Mouse (Mus musculus) liver, embryonic 14.5 days (tissue): ENCODE measurements around the gene Prss48.

Experiments used
- CTCF ChIP-seq: IDR thresholded peaks from 2 replicates; pipeline ENCODE4 v1.5.1; 2016; ENCODE audit warnings: antibody characterized with exemption, low read depth, control low read depth
- EP300 ChIP-seq: IDR thresholded peaks from 2 replicates; pipeline ENCODE4 v1.6.1; 2016; ENCODE audit warnings: antibody characterized with exemption, low read depth

DNA sequence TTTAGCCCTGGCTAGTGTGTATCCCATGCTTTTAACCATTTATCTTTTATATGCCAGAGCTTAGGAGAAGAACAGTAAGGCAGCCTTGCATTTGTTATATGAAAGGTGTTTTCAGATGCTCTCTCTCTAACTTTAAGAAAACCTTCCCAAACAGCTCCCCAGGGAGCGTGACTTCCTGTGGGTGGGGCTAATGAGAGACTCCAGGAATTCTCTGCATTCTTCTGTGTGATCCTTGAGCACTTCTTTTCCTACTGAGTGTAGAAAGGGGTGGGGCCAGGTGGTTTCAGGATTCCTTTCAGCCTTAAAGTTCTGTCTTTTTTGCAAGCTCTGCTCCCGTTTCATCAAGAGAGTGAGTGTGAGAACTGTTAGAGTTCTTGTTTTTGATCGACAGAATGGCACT lies 8.3 kb upstream of the Prss48 start:
- TF ChIP-seq EP300: no peak
- no peak for TF ChIP-seq CTCF
